Mouse (Mus musculus) bone marrow, adult 2 months (tissue): ENCODE data around the gene Crct1.

Experiments
- CTCF ChIP-seq: fragments of 200-500 bp; IDR thresholded peaks from 2 replicates; pipeline ENCODE4 v1.5.1; 2011; ENCODE audit warnings: low read length, control low read depth; ENCODE audit not compliant: control insufficient read depth, insufficient read depth
- POLR2A ChIP-seq: fragments of 200-500 bp; IDR thresholded peaks from 2 replicates; pipeline ENCODE4 v1.6.1; 2011; ENCODE audit warnings: low read depth, mild to moderate bottlenecking, control low read depth, low read length, borderline replicate concordance; ENCODE audit not compliant: control insufficient read depth

GRCm38 (mm10) chr3:93031450-93031849, 16.0 kb upstream of the Crct1 start:
- TF ChIP-seq POLR2A: no peak
- no peak for TF ChIP-seq CTCF
